Mouse (Mus musculus) mouse embryonic stem cell (cell line): ENCODE results near the gene Lonp2.

Experiments used
- in situ Hi-C, 2 experiments: fragments of 300-500 bp; cut with MboI; formaldehyde crosslinking; loops; 1 replicate in 1 of 2; 3 replicates in 1 of 2; pipeline ENCODE4 v1.14.3; 2019 to 2020; ENCODE audit warnings: low sequenced_read_pairs in 2 of 2, low pct_unique_long_range_greater_than_20kb in 1 of 2, mixed read lengths in 1 of 2; ENCODE audit not compliant: unreplicated experiment in 1 of 2

Gene Lonp2

DNA sequence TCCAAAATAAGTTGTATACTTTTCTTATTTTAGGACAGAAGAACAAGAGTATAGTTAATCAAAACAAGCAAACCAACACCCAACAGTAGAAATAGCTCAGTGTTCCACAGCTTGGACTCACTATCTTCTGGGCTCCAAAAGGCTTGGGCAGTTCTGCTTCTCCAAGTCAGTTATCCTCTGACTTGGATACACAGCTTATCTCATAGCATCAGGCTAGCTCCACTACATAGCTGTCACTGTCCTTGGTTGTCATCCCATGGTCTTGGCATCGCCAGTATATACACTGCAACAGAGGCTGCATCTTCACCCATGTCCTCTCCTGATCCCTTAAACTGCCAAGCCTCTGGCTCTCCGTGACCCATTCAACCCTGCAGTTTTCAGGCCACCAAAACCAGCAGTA, 71.9 kb downstream of the Lonp2 start:
- in situ Hi-C loops = no loop called here

GRCm38 (mm10) chr8:86698811-86699421, 75.1 kb downstream of the Lonp2 start:
- in situ Hi-C loops = no loop called here

DNA sequence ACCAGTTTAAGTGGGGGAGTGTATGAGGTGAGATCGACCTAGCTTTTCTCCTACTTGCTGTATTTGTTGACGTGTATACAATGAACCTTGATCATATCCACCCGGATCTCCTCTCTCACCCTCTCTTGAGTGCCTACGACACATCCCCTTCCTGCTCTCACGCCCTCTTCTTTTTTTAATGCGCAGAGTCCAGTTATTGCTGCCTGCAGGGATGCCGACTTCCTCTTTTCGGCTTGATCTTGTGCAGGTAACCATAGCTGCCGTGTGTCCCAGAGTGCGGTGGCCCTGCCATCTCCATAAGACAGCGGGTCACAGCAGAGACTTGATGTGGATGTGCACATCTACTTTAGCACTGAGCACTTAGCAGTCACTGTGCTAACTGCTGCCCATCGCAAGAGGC, 75.6 kb downstream of the Lonp2 start:
- in situ Hi-C loops = no loop called here

DNA sequence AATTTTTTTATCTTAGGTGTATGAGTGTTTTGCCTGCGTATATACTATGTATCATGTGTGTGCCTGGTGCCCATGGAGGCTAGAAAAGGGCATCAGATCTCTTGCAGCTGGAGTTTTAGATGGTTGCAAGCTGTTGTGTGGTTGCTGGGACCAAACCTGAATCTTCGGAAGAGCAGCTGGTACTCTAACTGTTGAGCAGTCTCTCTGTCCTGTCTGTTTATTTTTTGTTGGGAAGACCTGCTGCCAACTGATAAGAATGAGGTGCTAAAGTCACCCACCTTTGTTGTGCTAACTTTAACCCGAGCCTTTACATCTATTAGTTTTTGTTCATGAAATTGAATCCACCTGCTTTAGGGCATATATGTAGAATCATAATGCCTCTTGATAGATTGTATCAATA, 78.6 kb downstream of the Lonp2 start:
- in situ Hi-C loops = no loop called here

DNA sequence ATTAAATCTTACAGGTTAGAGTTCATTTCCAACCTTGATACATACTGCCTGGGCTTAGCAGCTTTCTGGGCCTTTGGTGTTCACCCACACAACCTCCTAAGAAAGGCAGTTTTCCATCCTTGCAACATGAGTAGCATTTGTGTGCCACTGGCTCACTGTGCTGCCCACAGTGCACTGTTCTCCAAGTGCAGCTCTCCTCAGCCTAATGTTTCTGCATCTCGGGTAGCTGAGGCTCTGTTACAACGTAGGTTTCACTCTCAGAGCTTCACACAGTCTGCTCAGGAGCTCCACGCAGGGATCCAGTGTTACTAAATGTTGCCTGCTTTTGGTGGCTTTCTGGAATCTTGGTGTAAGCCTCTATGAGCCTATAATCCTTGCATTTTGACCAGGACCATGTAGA, 81.5 kb downstream of the Lonp2 start:
- in situ Hi-C loops = no loop called here

- in situ Hi-C loops = no loop called here
Observed at GRCm38 (mm10) chr8:86706756-86707155, 82.9 kb downstream of the Lonp2 start.

DNA sequence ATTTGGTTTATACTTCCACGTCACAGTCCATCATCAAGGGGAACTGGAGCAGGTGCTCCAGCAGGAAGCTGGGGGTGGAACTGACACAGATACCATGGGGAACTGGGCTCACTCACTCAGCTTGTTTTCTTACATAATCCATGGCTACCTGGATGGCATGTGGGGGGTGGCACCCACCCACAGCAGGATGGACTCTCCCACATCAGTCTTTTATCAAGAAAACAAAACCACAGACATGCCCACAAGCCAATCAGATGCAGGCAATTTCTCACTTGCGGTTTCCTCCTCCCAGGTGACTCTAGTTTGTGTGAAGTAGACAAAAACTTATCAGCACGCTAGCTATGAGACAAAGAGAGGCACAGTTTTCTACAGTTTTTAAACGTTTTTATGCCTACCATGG, 84.0 kb downstream of the Lonp2 start:
- in situ Hi-C loops = no loop called here

DNA sequence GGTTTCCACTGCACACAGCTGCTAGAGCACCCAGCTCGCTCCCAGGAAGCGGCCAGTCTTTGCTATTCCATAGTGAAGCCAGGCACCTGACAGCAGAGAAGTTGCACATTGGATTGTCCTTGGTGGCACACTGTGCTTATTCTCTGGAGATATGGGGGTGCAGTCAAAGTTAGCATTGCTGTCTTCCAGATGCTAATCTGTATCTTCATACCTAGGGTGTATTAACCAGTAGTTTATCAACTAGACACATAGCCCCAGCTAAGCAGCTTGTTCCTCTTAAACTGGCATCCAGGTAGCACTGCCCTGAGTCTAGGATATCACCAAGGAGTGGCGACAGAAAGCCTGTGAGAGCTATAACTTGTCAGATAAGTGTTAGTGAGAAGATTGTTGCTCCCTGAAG, 88.8 kb downstream of the Lonp2 start:
- in situ Hi-C loops = no loop called here

DNA sequence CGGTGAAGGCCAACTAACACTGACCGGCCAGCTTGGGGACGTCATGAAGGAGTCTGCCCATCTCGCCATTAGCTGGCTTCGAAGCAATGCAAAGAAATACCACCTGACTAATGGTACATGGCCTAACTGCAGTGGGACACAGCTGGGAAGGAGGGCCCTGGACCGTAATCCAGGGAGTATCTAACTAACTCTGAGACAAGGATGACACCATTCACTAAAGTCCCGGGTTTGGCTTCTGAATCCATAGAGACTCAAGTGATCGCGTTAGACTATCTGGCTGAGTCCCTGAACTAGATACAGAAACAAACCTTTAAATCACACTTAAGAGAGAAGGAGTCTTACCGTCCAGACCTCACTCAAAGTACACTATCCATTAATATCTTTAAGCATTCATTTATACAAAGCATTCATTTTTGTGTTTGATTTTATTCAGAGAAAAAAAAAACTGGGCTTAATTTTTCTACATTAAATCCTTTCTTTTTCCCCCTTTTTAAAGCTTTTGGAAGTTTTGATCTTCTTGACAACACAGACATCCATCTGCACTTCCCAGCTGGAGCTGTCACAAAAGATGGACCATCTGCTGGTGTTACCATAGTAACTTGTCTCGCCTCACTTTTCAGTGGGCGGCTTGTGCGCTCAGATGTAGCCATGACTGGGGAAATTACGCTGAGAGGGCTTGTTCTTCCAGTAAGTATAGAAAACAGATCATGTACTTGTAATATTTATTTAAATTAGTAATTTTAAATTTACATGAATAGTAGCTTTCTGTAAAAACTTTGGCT, 89.8 kb downstream of the Lonp2 start:
- in situ Hi-C loops = no loop called here

DNA sequence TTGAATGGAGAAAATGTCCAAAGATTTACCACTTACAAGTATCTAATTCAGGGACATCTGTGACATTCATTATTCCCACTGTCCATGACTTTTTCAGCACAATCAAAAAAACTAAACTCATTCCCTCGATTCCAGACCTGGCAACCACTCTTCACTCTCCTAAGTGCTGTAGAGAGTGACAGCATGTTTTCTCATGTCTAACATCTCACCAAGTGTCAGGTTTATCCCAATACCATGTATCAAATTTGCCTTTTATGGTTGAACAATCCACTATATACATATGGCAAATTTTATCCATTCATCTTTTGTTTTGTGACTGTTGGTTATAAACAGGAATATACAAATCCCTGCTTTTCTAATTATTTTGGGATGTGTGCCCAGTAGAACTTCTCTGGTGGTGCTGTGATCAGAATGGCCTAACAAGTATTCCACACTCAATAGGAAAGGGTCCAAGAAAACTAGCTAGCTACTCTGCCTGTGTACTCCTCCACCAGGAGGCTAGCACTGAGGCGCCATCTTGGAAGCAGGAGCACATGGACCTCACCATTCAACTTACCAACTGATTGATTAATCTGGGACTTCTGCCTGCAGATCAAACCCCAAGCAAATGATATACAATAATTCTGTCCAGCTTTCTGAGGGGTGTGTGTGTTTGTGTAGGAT, 94.6 kb downstream of the Lonp2 start:
- in situ Hi-C loops = no loop called here

DNA sequence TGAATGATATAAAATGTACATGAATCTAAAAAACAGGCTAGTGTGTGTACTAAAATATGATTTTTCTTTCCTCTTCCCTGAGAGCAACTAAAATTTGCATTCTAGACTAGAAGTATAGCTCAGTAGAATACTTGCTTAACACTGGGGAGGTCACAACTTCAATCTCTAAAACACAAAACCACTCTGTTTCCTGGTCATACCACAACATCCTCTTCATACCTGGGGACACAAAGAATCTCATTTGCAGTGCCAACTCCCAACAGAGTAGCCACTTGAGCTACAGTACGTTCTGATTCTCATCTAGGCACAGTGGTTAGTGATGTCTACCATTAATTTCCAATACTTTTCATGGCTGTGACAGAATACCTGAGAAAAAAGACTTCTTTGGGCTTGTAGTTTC, 95.5 kb downstream of the Lonp2 start:
- in situ Hi-C loops = no loop called here

DNA sequence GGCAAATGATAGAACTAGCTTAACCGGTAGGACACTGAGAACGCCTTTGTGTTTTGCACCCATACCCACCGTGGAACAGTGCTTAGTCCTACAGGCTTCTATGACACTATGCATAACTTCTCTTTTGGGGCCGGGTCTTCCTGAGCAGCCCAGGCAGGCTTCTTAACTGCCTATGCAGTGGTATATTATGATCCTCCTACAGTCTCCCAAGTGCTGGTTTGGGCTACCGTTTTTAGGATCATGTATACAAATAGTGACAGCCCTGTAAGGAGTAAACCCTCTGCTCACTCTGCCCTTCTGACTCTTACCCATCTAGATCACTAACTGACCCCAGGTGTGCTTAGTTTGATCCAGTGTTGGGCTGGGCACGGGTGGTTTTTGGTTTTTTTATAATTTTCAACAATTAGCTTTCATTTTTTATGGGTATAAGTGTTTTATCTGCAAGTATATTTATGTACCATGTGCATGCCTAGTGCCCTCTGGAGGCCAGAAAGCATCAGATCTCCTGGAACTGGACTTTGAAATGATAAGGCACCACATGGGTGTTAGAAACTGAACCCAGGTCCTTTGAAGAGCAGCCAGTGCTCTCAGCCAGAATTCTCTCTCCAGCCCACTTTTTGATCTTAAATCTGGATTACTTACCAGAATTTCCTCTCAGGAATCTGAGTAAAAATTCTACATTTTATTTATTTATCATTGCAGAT, 97.1 kb downstream of the Lonp2 start:
- in situ Hi-C loops = no loop called here

DNA sequence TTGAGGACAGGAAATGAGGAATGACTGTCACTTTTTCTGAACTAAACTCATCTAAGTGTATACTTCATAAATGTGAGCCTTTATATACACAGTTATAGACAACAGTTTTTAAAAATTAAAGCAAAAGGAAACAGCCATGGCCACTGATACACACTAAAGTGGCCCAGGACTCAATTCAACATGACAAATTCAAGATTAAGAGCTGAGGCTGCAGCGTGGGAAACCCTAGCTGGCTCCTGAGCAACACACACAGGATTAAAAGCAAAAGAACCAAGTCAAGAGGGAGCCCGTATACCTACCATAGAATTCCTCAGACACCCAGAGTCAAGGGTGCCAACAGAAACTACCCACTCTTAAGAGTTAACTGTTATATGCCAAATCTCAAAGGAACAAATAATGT, 97.6 kb downstream of the Lonp2 start:
- in situ Hi-C loops = no loop called here

DNA sequence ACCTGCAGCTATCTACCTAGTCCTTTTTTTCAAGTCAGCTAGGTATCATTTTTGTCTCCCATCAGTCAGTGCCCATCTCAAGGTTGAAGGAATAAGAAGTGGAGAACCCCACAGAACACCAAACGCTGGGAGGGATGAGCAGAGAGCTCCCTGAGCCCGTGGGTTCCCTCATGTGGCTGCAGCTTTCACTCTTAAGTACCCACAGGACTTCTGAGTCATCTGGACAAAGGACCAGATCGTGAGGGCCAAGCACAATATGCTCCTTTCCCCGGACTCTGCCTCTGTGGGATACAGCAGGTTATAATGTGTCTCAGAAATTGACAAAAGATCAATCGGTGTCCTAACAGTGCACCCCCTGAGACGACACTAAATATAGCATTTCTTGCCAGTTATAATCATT, 103.1 kb downstream of the Lonp2 start:
- in situ Hi-C loops = no loop called here

GRCm38 (mm10) chr8:86728224-86728950, 104.5 kb downstream of the Lonp2 start:
- in situ Hi-C loops = no loop called here

- in situ Hi-C loops = no loop called here
Observed at GRCm38 (mm10) chr8:86730303-86730702, 106.5 kb downstream of the Lonp2 start.

- in situ Hi-C loops = no loop called here
Observed at GRCm38 (mm10) chr8:86730860-86731259, 107.0 kb downstream of the Lonp2 start.

- in situ Hi-C loops = no loop called here
Observed at GRCm38 (mm10) chr8:86734171-86734570, 110.3 kb downstream of the Lonp2 start.

- in situ Hi-C loops = no loop called here
Observed at GRCm38 (mm10) chr8:86734954-86735353, 111.1 kb downstream of the Lonp2 start.
